Mouse (Mus musculus): ENCODE data around the gene Smad1. TPM values are rescaled to one million over a fixed set of nuclear protein-coding genes. Genes with fewer than 3 reads are reported as not detected.

The Smad1 gene
- polyA plus RNA-seq, 1 experiment from 2014 or later, result 20.2 TPM

GRCm38 (mm10) chr8:79329182-79329581 lies 70.1 kb downstream of the Smad1 start:
- no peak overlapping the region for H3K4me2 ChIP-seq
- 78% methylated on average over 4 of the region's 4 CpGs for WGBS
- H3K4me1 ChIP-seq, result peaks cover 17% of the 10 kb centered on the region
- H3K4me3 ChIP-seq, result no peak overlapping the region
- H3K36me3 ChIP-seq, result 0 out of 2 replicates have a peak, but pooled peaks cover 5% of the 10 kb centered on the region
- no peak overlapping the region for H3K27ac ChIP-seq (replicated peaks)
- no peak for ATAC-seq (ENCODE audit: extremely low read depth, insufficient number of reproducible peaks, low FRiP score, low TSS enrichment)
- peaks cover 5% of the 10 kb centered on the region; the same call in 1 of the 2 replicates for H3K9me3 ChIP-seq
- no peak overlapping the region for H3K9ac ChIP-seq
- H3K27me3 ChIP-seq (replicated peaks), result no peaks in the 10 kb centered on the region

DNA sequence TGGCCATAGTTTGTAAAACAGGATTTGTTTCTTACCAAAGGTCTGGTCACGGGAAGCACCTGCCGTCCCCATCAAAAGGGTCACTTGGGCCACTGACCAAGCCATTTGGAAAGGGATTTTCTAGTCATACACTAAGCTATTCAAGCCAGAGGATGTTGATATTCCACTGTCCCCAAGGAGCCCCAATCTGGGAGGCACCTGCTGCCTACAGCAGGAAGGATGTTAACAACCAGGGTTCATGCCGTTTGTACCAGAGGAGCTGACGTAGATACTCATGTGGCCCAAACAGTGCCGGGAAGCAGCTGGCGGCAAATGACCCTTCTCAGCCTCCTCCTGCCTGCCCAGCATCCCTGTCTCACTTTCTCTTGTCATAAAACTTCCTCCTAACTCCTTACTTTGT lies 73.8 kb downstream of the Smad1 start:
- Histone ChIP-seq H3K36me3 (no peaks in the 10 kb centered on the region), H3K27me3 (replicated peaks) (no peaks in the 10 kb centered on the region), H3K4me2 (no peak overlapping the region), H3K9ac (no peak overlapping the region), H3K9me3 (no peaks in the 10 kb centered on the region), H3K4me1 (peaks cover 7% of the 10 kb centered on the region; the same call in 1 of the 2 replicates), H3K27ac (replicated peaks) (no peak overlapping the region), H3K4me3 (no peak overlapping the region)
- WGBS, result 67% methylated on average over 6 of the region's 6 CpGs
- ATAC-seq (ENCODE audit: extremely low read depth, insufficient number of reproducible peaks, low FRiP score, low TSS enrichment), result no peak

DNA sequence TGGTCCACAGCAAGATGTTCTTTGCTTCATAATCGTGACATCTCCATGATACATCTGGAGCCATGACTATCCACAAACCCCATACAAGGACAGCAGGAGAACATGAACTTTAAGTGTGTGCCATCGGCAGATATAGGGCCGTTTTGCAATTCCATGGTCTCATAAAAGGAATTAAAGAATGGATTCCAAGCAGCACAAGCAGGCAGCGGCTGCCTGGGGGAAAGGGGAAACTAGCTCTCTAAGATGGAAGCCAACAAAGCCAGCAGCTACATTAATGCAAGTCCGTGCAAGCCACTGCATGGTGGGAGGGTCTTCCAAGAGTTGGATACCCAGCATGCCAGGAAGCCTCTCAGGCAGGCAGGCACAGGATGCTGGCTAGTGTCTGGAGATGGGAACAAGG lies 74.4 kb downstream of the Smad1 start:
- no peak for ATAC-seq (ENCODE audit: extremely low read depth, insufficient number of reproducible peaks, low FRiP score, low TSS enrichment)
- Histone ChIP-seq H3K4me3 (no peak overlapping the region), H3K27me3 (replicated peaks) (no peaks in the 10 kb centered on the region), H3K4me2 (no peak overlapping the region), H3K9me3 (no peaks in the 10 kb centered on the region), H3K4me1 (0 out of 2 replicates have a peak, but pooled peaks cover 7% of the 10 kb centered on the region), H3K9ac (no peak overlapping the region), H3K27ac (replicated peaks) (no peak overlapping the region), H3K36me3 (no peaks in the 10 kb centered on the region)
- WGBS, result 69% methylated on average over 5 of the region's 5 CpGs

DNA sequence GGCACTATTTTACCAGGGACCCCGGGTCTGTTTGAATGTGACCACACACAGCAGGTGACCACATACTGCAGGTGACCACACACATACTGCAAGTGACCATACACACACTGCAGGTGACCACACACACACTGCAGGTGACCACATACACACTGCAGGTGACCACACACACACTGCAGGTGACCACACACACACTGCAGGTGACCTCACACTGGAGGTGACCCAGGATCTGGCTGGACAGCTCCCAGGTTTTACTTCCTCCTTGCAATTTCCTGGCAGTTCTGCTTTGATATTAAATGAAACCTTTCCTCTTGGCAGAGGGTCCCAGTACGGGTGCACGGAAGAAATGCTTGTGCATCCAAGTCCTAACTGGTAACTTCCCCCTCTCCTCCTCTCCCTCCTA lies 75.3 kb downstream of the Smad1 start:
- Histone ChIP-seq H3K4me3 (no peak overlapping the region), H3K4me2 (no peak overlapping the region), H3K36me3 (no peaks in the 10 kb centered on the region), H3K27me3 (replicated peaks) (no peaks in the 10 kb centered on the region), H3K27ac (replicated peaks) (no peak overlapping the region), H3K9me3 (no peaks in the 10 kb centered on the region), H3K4me1 (0 out of 2 replicates have a peak, but pooled peaks cover 7% of the 10 kb centered on the region), H3K9ac (no peak overlapping the region)
- 45% methylated on average over 3 of the region's 3 CpGs for WGBS
- no peak for ATAC-seq (ENCODE audit: extremely low read depth, insufficient number of reproducible peaks, low FRiP score, low TSS enrichment)

DNA sequence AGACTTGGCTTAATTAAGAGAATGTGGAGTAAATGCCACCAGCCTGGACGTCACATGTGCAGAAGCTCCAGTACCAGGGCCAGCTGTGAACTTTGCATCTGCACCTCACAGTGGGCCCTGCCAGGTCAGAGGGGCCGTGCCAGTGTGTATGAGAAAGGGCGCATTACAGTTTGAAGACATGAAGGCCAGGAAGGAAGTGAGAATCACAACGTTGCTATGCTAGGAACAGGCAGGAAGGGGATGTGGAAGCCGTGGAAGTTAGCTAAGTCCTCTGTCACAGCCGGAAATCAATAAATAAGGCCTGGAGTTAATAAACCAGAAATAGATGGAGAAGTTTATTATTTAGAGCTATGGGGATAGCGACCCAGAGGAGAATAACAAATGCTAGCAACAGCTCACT lies 76.2 kb downstream of the Smad1 start:
- Histone ChIP-seq H3K36me3 (no peaks in the 10 kb centered on the region), H3K9ac (no peak overlapping the region), H3K27ac (replicated peaks) (no peak overlapping the region; the same call in 1 of the 2 replicates), H3K27me3 (replicated peaks) (no peaks in the 10 kb centered on the region), H3K4me3 (no peak overlapping the region), H3K4me2 (no peak overlapping the region), H3K4me1 (0 out of 2 replicates have a peak, but pooled peaks cover 7% of the 10 kb centered on the region), H3K9me3 (no peaks in the 10 kb centered on the region)
- ATAC-seq (ENCODE audit: extremely low read depth, insufficient number of reproducible peaks, low FRiP score, low TSS enrichment), result no peak
- WGBS, result 49% methylated on average over 7 of the region's 7 CpGs

- no peaks in the 10 kb centered on the region for H3K4me1 ChIP-seq
- no peaks in the 10 kb centered on the region for H3K27me3 ChIP-seq (replicated peaks)
- no peak for ATAC-seq (ENCODE audit: extremely low read depth, insufficient number of reproducible peaks, low FRiP score, low TSS enrichment)
- 62% methylated on average over 2 of the region's 2 CpGs for WGBS
- H3K36me3 ChIP-seq, result no peaks in the 10 kb centered on the region
- no peak overlapping the region for H3K4me2 ChIP-seq
- H3K27ac ChIP-seq (replicated peaks), result no peak overlapping the region
- no peak overlapping the region for H3K4me3 ChIP-seq
- no peak overlapping the region for H3K9ac ChIP-seq
- no peaks in the 10 kb centered on the region; the same call in 1 of the 2 replicates for H3K9me3 ChIP-seq
Measured at GRCm38 (mm10) chr8:79310801-79311200, 88.5 kb downstream of the Smad1 start.

DNA sequence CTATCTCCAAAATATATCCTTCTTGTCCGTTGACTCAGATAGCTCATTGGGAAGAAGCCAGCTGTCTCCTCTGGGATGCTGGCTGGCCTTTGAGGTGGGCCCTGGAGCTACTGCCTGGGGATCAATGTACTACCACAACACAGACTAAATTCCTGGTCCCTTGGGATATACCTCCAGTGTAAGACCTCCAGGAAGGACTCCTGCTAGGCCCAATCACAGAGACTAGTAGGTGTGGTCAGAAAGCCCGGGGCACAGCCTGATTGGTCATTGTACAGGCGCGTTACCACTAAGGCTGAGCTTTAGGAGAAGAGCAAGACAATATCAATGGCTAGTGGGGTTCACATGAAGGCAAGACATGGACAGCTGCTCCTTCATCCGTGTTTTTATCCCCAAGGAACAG lies 93.4 kb downstream of the Smad1 start:
- Histone ChIP-seq H3K27ac (replicated peaks) (no peak overlapping the region), H3K9ac (no peak overlapping the region), H3K27me3 (replicated peaks) (no peaks in the 10 kb centered on the region), H3K4me1 (0 out of 2 replicates have a peak, but pooled peaks cover 4% of the 10 kb centered on the region), H3K9me3 (no peaks in the 10 kb centered on the region), H3K4me2 (no peak overlapping the region), H3K36me3 (no peaks in the 10 kb centered on the region), H3K4me3 (no peak overlapping the region)
- ATAC-seq (ENCODE audit: extremely low read depth, insufficient number of reproducible peaks, low FRiP score, low TSS enrichment), result no peak
- WGBS, result 60% methylated on average over 5 of the region's 5 CpGs

- 62% methylated on average over 3 of the region's 3 CpGs for WGBS
Measured at GRCm38 (mm10) chr8:79301548-79301947, 97.8 kb downstream of the Smad1 start.

DNA sequence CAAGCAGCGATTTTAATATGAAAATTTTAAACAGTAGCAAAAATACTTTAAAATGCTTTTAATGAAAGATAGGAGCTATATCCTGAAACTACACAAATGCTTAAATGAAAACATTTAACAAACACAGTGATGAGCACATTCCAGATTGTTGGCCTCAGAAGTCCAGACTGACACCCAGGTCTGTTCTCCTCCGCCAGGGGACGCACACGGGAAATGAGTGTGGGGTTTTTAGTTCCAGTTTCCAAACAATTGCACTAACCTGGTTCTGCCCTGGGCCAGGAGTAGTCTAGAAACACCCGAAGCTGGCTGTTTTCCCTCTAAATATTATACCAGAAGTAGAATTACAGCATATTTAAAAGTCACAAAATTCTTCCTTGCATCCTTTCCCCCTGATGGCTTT lies 99.6 kb downstream of the Smad1 start:
- Histone ChIP-seq H3K27me3 (replicated peaks) (no peaks in the 10 kb centered on the region), H3K9ac (no peak overlapping the region), H3K4me3 (no peak overlapping the region), H3K9me3 (no peaks in the 10 kb centered on the region), H3K36me3 (no peaks in the 10 kb centered on the region), H3K27ac (replicated peaks) (no peak overlapping the region), H3K4me2 (no peak overlapping the region), H3K4me1 (peaks cover 11% of the 10 kb centered on the region; the same call in 1 of the 2 replicates)
- no peak for ATAC-seq (ENCODE audit: extremely low read depth, insufficient number of reproducible peaks, low FRiP score, low TSS enrichment)
- WGBS, result 78% methylated on average over 5 of the region's 5 CpGs

More at GRCm38 (mm10) chr8:79301548-79301947, 97.8 kb downstream of the Smad1 start:
- H3K9me3 ChIP-seq, result no peaks in the 10 kb centered on the region
- 0 out of 2 replicates have a peak, but pooled peaks cover 4% of the 10 kb centered on the region for H3K4me1 ChIP-seq
- H3K4me2 ChIP-seq, result no peak overlapping the region
- no peak overlapping the region for H3K9ac ChIP-seq
- H3K4me3 ChIP-seq, result no peak overlapping the region
- no peak for ATAC-seq (ENCODE audit: extremely low read depth, insufficient number of reproducible peaks, low FRiP score, low TSS enrichment)
- H3K27me3 ChIP-seq (replicated peaks), result no peaks in the 10 kb centered on the region
- H3K36me3 ChIP-seq, result no peaks in the 10 kb centered on the region
- no peak overlapping the region for H3K27ac ChIP-seq (replicated peaks)

- 38% methylated on average over 3 of the region's 3 CpGs for WGBS
- no peaks in the 10 kb centered on the region for H3K9me3 ChIP-seq
- no peak for ATAC-seq (ENCODE audit: extremely low read depth, insufficient number of reproducible peaks, low FRiP score, low TSS enrichment)
- no peak overlapping the region for H3K27ac ChIP-seq (replicated peaks)
- H3K4me3 ChIP-seq, result no peak overlapping the region
- H3K4me1 ChIP-seq, result peaks cover 23% of the 10 kb centered on the region
- H3K9ac ChIP-seq, result no peak overlapping the region
- no peaks in the 10 kb centered on the region for H3K36me3 ChIP-seq
- no peaks in the 10 kb centered on the region for H3K27me3 ChIP-seq (replicated peaks)
- H3K4me2 ChIP-seq, result no peak overlapping the region
Measured at GRCm38 (mm10) chr8:79297763-79298162, 101.6 kb downstream of the Smad1 start.

DNA sequence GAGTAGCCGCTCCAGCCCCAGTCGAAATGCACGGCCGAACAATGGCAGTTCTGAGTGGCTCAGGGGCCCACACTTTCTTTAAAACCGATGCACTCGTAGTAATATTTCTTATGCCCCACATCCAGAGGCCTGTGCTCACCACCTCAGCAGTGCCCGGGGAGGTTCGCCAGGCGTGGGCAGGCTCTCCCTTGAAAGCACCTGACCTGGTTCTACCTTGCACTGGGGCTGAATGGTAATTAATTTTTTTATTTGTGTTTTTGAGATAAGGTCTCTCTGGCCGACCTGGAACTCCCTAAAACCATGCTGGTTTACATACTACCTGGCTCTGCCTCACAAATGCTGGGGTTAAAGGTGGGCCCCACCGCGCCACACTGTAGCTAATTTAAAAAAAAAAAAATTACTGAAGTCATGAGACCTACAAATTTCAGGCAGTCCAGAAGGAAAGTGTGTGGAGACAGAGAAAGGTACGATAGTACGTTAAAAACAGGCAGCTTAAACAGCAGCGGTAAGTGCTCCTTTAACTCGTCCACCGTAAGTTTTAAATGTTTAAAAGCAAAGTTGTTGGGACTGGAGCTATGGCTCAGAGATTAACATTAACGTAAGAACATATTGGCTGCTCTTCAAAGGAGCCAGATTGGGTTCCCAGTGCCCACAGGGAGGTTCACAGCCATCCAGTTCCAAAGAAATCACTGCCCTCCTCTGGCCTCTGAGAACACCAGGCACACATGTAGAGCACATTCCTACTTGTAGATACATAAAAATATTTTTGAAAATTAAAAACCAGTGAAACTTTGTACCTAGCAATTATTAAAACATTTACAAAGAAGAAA lies 103.8 kb downstream of the Smad1 start:
- WGBS, result 18% methylated on average over 18 of the region's 18 CpGs
- no peak for ATAC-seq (ENCODE audit: extremely low read depth, insufficient number of reproducible peaks, low FRiP score, low TSS enrichment)

More for the DNA sequence above, 103.8 kb downstream of the Smad1 start:
- Histone ChIP-seq H3K9me3 (no peaks in the 10 kb centered on the region), H3K27ac (replicated peaks) (peak overlapping the region; percentile 98), H3K4me2 (peak overlapping the region; percentile 89), H3K4me1 (peaks cover 29% of the 10 kb centered on the region), H3K36me3 (no peaks in the 10 kb centered on the region), H3K27me3 (replicated peaks) (no peaks in the 10 kb centered on the region), H3K9ac (peak overlapping the region; percentile 88), H3K4me3 (peak overlapping the region; percentile 73)

Data from heart, embryonic 13.5 days (tissue).